Mouse (Mus musculus): ENCODE data around the gene Sel1l. TPM values are rescaled to one million over a fixed set of nuclear protein-coding genes. Genes with fewer than 3 reads are reported as not detected.

The Sel1l gene
- polyA plus RNA-seq, 1 experiment from 2014 or later: 88.1 TPM

GRCm38 (mm10) chr12:91766338-91767107 is 82.4 kb downstream of the Sel1l start:
- no peaks in the 10 kb centered on the region for H3K9me3 ChIP-seq (ENCODE audit: control insufficient read depth, low read length)
- H3K36me3 ChIP-seq (ENCODE audit: control insufficient read depth, insufficient read depth, low read length): no peaks in the 10 kb centered on the region
- ATAC-seq (replicated peaks; ENCODE audit: low FRiP score): peak; percentile 74
- H3K9ac ChIP-seq (ENCODE audit: low read length): no peak overlapping the region
- DNase-seq (ENCODE audit: low spot score): peak; percentile 53
- H3K4me1 ChIP-seq (replicated peaks; ENCODE audit: control insufficient read depth, insufficient read depth, low read length): peaks cover 6% of the 10 kb centered on the region; the same call in 1 of the 2 replicates
- H3K4me3 ChIP-seq (ENCODE audit: low read depth, low read length): no peak overlapping the region
- H3K4me2 ChIP-seq (ENCODE audit: low read depth, low read length, severe bottlenecking): no peak overlapping the region
- H3K27ac ChIP-seq (ENCODE audit: low read depth, low read length): no peak overlapping the region
- 55% methylated on average over 14 of the region's 14 CpGs for WGBS
- H3K27me3 ChIP-seq (ENCODE audit: control insufficient read depth, insufficient read depth, low read length): no peaks in the 10 kb centered on the region

GRCm38 (mm10) chr12:91765504-91765903 is 83.5 kb downstream of the Sel1l start:
- DNase-seq (ENCODE audit: low spot score) (no peak), ATAC-seq (replicated peaks; ENCODE audit: low FRiP score) (no peak)
- Histone ChIP-seq H3K4me3 (ENCODE audit: low read depth, low read length) (no peak overlapping the region), H3K36me3 (ENCODE audit: control insufficient read depth, insufficient read depth, low read length) (no peaks in the 10 kb centered on the region), H3K9ac (ENCODE audit: low read length) (no peak overlapping the region), H3K4me1 (replicated peaks; ENCODE audit: control insufficient read depth, insufficient read depth, low read length) (peaks cover 6% of the 10 kb centered on the region; the same call in 1 of the 2 replicates), H3K27ac (ENCODE audit: low read depth, low read length) (no peak overlapping the region), H3K9me3 (ENCODE audit: control insufficient read depth, low read length) (no peaks in the 10 kb centered on the region), H3K4me2 (ENCODE audit: low read depth, low read length, severe bottlenecking) (no peak overlapping the region), H3K27me3 (ENCODE audit: control insufficient read depth, insufficient read depth, low read length) (no peaks in the 10 kb centered on the region)
- 77% methylated on average over 13 of the region's 13 CpGs for WGBS

- Histone ChIP-seq H3K4me3 (ENCODE audit: low read depth, low read length) (no peak overlapping the region), H3K9me3 (ENCODE audit: control insufficient read depth, low read length) (no peaks in the 10 kb centered on the region), H3K27me3 (ENCODE audit: control insufficient read depth, insufficient read depth, low read length) (no peaks in the 10 kb centered on the region), H3K9ac (ENCODE audit: low read length) (no peak overlapping the region), H3K4me2 (ENCODE audit: low read depth, low read length, severe bottlenecking) (no peak overlapping the region), H3K36me3 (ENCODE audit: control insufficient read depth, insufficient read depth, low read length) (no peaks in the 10 kb centered on the region), H3K4me1 (replicated peaks; ENCODE audit: control insufficient read depth, insufficient read depth, low read length) (peaks cover 6% of the 10 kb centered on the region; the same call in 1 of the 2 replicates), H3K27ac (ENCODE audit: low read depth, low read length) (no peak overlapping the region)
- 8% methylated on average over 2 of the region's 2 CpGs for WGBS
- DNase-seq (ENCODE audit: low spot score) (no peak), ATAC-seq (replicated peaks; ENCODE audit: low FRiP score) (no peak)
Observed at GRCm38 (mm10) chr12:91765054-91765453, 83.9 kb downstream of the Sel1l start.

GRCm38 (mm10) chr12:91764471-91764870 is 84.5 kb downstream of the Sel1l start:
- peaks cover 6% of the 10 kb centered on the region; the same call in 1 of the 2 replicates for H3K4me1 ChIP-seq (replicated peaks; ENCODE audit: control insufficient read depth, insufficient read depth, low read length)
- H3K4me3 ChIP-seq (ENCODE audit: low read depth, low read length): no peak overlapping the region
- H3K36me3 ChIP-seq (ENCODE audit: control insufficient read depth, insufficient read depth, low read length): no peaks in the 10 kb centered on the region
- no peaks in the 10 kb centered on the region for H3K9me3 ChIP-seq (ENCODE audit: control insufficient read depth, low read length)
- no peak overlapping the region for H3K9ac ChIP-seq (ENCODE audit: low read length)
- H3K4me2 ChIP-seq (ENCODE audit: low read depth, low read length, severe bottlenecking): no peak overlapping the region
- WGBS: 68% methylated on average over 2 of the region's 2 CpGs
- DNase-seq (ENCODE audit: low spot score): no peak
- no peak overlapping the region for H3K27ac ChIP-seq (ENCODE audit: low read depth, low read length)
- no peak for ATAC-seq (replicated peaks; ENCODE audit: low FRiP score)
- H3K27me3 ChIP-seq (ENCODE audit: control insufficient read depth, insufficient read depth, low read length): no peaks in the 10 kb centered on the region

GRCm38 (mm10) chr12:91759836-91760235 is 89.1 kb downstream of the Sel1l start:
- no peak overlapping the region for H3K4me3 ChIP-seq (ENCODE audit: low read depth, low read length)
- no peaks in the 10 kb centered on the region for H3K4me1 ChIP-seq (replicated peaks; ENCODE audit: control insufficient read depth, insufficient read depth, low read length)
- no peak for ATAC-seq (replicated peaks; ENCODE audit: low FRiP score)
- no peaks in the 10 kb centered on the region for H3K9me3 ChIP-seq (ENCODE audit: control insufficient read depth, low read length)
- DNase-seq (ENCODE audit: low spot score): no peak
- no peak overlapping the region for H3K27ac ChIP-seq (ENCODE audit: low read depth, low read length)
- H3K36me3 ChIP-seq (ENCODE audit: control insufficient read depth, insufficient read depth, low read length): no peaks in the 10 kb centered on the region
- no peaks in the 10 kb centered on the region for H3K27me3 ChIP-seq (ENCODE audit: control insufficient read depth, insufficient read depth, low read length)
- H3K4me2 ChIP-seq (ENCODE audit: low read depth, low read length, severe bottlenecking): no peak overlapping the region
- no peak overlapping the region for H3K9ac ChIP-seq (ENCODE audit: low read length)
- WGBS: 88% methylated on average over 3 of the region's 3 CpGs

GRCm38 (mm10) chr12:91757854-91758562 is 90.9 kb downstream of the Sel1l start:
- Histone ChIP-seq H3K27me3 (ENCODE audit: control insufficient read depth, insufficient read depth, low read length) (no peaks in the 10 kb centered on the region), H3K27ac (ENCODE audit: low read depth, low read length) (no peak overlapping the region), H3K36me3 (ENCODE audit: control insufficient read depth, insufficient read depth, low read length) (no peaks in the 10 kb centered on the region), H3K9me3 (ENCODE audit: control insufficient read depth, low read length) (no peaks in the 10 kb centered on the region), H3K9ac (ENCODE audit: low read length) (no peak overlapping the region), H3K4me3 (ENCODE audit: low read depth, low read length) (no peak overlapping the region), H3K4me1 (replicated peaks; ENCODE audit: control insufficient read depth, insufficient read depth, low read length) (no peaks in the 10 kb centered on the region), H3K4me2 (ENCODE audit: low read depth, low read length, severe bottlenecking) (no peak overlapping the region)
- ATAC-seq (replicated peaks; ENCODE audit: low FRiP score): no peak
- peak; percentile 50 for DNase-seq (ENCODE audit: low spot score)
- WGBS: 90% methylated on average over 13 of the region's 13 CpGs

- Histone ChIP-seq H3K4me3 (ENCODE audit: low read depth, low read length) (no peak overlapping the region), H3K27me3 (ENCODE audit: control insufficient read depth, insufficient read depth, low read length) (no peaks in the 10 kb centered on the region), H3K4me2 (ENCODE audit: low read depth, low read length, severe bottlenecking) (no peak overlapping the region), H3K9ac (ENCODE audit: low read length) (no peak overlapping the region), H3K9me3 (ENCODE audit: control insufficient read depth, low read length) (no peaks in the 10 kb centered on the region), H3K27ac (ENCODE audit: low read depth, low read length) (no peak overlapping the region), H3K36me3 (ENCODE audit: control insufficient read depth, insufficient read depth, low read length) (no peaks in the 10 kb centered on the region), H3K4me1 (replicated peaks; ENCODE audit: control insufficient read depth, insufficient read depth, low read length) (no peaks in the 10 kb centered on the region)
- no peak for DNase-seq (ENCODE audit: low spot score)
- 70% methylated on average over 5 of the region's 5 CpGs for WGBS
- 0 out of 2 replicates have a peak, but pooled peaks have one; percentile 27 for ATAC-seq (replicated peaks; ENCODE audit: low FRiP score)
Observed at GRCm38 (mm10) chr12:91756562-91757166, 92.3 kb downstream of the Sel1l start.
